Mouse (Mus musculus) left cerebral cortex, adult 8-10 months (tissue): ENCODE results near the gene Serinc4. TPM values are rescaled to one million over a fixed set of nuclear protein-coding genes. Genes with fewer than 3 reads are reported as not detected.

Source experiments
- DNase-seq, 2 experiments: peaks; one replicate each; pipeline ENCODE4 v3.0.0; 2022; ENCODE audit warnings: low spot score in 2 of 2
- total RNA-seq, 4 experiments: library from RNA; stranded (reverse); gene quantifications; 2 replicates each; pipeline ENCODE4 v1.2.4; 2022

Gene Serinc4
- total RNA-seq, 4 experiments from 2014 or later, result 0.27 to 1.1 (median 0.50) TPM

- no peak for DNase-seq
These were observed 8.4 kb downstream of the Serinc4 start for GRCm38 (mm10) chr2:121448136-121448535.

GRCm38 (mm10) chr2:121447006-121447405 is 9.6 kb downstream of the Serinc4 start:
- DNase-seq, result no peak

- no peak for DNase-seq
These were observed 10.1 kb downstream of the Serinc4 start for GRCm38 (mm10) chr2:121446506-121446905.

GRCm38 (mm10) chr2:121445117-121445516 is 11.5 kb downstream of the Serinc4 start:
- DNase-seq, result no peak

DNA sequence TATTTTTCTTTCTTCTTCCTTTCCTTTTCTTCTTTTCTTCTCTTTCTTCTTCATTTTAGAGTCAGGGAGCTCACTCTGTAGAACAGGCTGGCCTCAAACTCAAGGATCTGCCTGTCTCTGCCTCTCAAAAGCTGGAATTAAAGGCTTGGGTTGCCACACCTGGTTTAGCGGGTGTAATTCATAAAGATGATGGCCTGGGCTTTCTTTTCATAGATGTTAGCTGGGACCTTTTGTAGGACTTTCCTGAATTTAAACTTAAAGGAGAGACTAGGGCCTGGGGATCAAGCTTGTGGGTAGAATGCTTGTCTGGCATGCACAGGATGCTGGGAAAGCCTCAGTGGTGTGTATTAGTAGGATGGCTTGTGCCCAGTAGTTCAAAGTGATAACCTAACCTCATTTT is 12.4 kb downstream of the Serinc4 start, which contains the start of gene Ell3:
Gene Ell3, minus strand, starts transcription at position 101 of the 400 bp plus-strand sequence.
- DNase-seq, result no peak

- DNase-seq, result no peak
These were observed 13.6 kb downstream of the Serinc4 start for GRCm38 (mm10) chr2:121443068-121443349.

GRCm38 (mm10) chr2:121442259-121443067 is 14.1 kb downstream of the Serinc4 start:
- no peak for DNase-seq

DNA sequence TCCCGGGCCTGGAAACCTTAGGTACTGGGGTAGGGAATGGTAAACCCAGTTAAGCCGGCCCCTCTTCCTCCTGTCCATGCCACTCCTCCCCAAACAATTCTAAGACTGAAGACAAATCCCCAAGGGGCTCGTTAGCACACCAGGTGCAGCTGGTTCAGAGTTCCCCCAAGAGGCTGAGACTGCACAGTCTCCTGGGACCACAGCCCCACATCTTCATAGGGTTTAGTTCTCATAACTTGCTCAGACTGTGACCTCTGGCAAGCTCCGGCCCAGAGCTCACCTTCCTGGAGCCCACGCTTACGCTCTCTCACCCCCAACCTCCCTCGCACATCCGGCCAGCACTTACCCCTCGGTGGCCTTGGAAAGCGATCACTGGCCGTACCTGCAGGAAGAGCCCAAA is 14.8 kb downstream of the Serinc4 start:
- no peak for DNase-seq

- DNase-seq, result no peak
These were observed 15.6 kb downstream of the Serinc4 start for GRCm38 (mm10) chr2:121440834-121441605.

DNA sequence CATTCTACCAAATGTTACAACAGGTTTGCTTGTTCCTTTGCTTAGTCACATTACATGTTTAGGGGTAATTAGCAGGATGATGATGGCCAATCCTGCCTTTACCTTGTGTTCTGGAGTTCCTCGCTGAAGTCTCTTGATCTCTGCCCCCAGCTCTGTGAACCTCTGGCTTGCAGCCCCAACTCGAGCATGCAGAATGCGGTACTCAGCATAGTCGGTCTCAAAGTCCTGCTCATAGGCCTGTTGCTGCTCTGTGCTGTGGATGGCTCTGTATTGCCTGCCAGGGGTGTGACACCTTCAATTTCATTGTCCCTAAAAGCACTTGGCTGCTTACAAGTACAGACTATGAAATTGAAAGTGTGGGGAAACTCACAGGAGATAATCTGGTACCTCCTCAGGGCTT is 16.8 kb downstream of the Serinc4 start:
- DNase-seq, result no peak

GRCm38 (mm10) chr2:121434854-121435253 is 21.7 kb downstream of the Serinc4 start:
- no peak for DNase-seq

DNA sequence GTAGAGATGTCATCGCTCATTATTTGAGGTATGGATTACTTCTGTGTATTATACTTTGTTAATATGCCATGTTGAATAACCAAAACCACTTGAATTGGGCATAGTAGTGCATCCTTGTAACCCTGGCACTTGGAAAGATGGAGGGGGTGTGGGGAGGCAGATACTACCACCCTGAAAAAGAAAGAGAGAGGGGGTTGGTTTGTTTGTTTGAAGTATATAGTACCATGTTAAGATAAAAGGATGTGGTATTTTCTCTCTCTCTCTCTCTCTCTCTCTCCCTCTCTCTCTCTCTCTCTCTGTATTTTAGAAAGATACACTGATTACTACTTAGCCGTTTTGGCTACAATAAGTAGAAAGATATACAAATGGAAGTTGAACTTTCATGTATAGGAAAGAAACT is 30.7 kb downstream of the Serinc4 start:
- no peak for DNase-seq

DNA sequence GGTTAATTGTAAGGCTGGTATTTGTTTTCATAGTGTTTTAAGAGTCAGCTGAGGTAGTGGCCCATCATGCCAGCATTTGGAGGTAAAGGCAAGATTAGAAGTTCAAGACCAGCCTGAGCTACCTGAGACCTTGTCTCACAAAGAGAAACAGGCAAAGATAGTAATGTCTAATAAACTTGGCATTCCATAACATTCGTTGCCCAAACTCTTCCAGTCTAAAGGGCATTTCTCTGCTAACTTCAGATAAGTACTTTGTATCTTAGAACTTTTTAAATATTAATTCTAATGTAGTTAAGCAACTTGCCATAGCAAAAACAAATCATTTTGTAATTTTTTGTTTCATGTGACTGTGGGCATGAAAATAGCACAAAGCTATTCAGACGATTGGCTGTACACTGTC is 33.4 kb downstream of the Serinc4 start:
- no peak for DNase-seq

DNA sequence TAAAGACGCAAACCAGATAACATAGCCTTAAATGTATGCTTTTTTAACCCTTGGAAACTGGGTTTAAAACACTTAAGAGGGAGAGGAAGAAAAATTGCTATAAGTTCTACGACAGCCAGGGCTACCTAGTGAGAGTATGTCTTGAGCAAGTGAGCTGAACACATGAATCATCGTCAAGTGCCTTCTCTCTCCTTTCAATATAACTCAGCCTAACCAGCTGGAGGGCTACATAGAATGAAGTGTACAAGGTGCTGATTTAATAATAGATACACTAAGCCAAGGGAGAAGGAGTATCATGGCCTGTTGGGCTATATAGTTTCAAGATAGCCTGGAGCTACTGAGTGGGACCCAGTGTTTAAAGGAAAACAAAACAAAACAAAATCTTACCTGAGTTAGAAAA is 38.1 kb downstream of the Serinc4 start:
- DNase-seq, result no peak

GRCm38 (mm10) chr2:121416356-121416755 is 40.2 kb downstream of the Serinc4 start:
- DNase-seq, result no peak

DNA sequence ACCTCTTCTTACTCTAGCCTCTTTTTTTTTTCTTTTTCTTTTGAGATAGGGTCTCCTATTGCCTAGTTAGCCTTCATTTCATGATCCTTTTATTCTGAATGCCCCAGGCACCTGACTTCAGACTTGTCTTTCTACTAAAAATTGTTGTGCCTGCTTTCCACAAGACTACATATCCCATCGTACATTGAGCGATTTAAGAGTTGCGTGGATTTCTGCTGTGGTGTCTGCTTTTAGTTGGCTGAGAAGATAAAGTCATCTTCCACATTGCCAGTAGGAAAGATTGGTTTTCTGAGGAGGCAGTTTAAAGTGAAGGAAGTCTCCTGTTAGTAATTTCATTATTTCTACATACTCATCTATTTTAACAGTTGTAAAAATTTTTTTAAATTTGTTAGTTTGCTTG is 41.0 kb downstream of the Serinc4 start:
- DNase-seq, result no peak

GRCm38 (mm10) chr2:121415103-121415502 is 41.5 kb downstream of the Serinc4 start:
- no peak for DNase-seq

- peak in 1 of 2 experiments; percentile 36 for DNase-seq
These were observed 42.4 kb downstream of the Serinc4 start for GRCm38 (mm10) chr2:121414139-121414685.

- DNase-seq, result peak; percentile 87 to 96
These were observed 43.1 kb downstream of the Serinc4 start, which contains the start of the genes Pdia3 and Catsper2 for GRCm38 (mm10) chr2:121413387-121414042. Pdia3 (plus strand) TSS chr2:121413775. Catsper2 (minus strand) TSS chr2:121413792.

- DNase-seq, result no peak
These were observed 43.7 kb downstream of the Serinc4 start for GRCm38 (mm10) chr2:121412843-121413386.

- DNase-seq, result no peak
These were observed 48.4 kb downstream of the Serinc4 start for GRCm38 (mm10) chr2:121408160-121408559.
